Mouse (Mus musculus) CH12.LX (cell line): ENCODE measurements around the gene Mgat3. TPM values are rescaled to one million over a fixed set of nuclear protein-coding genes. Genes with fewer than 3 reads are reported as not detected.

ENCODE experiments used
- POLR2AphosphoS2 ChIP-seq: IDR thresholded peaks from 2 replicates; pipeline ENCODE4 v1.6.1; 2011; ENCODE audit warnings: low read depth, low read length, improper control_type of control experiment
- polyA plus RNA-seq: library from polyadenylated mRNA; unstranded; fragments of >175 nt; gene quantifications from 2 replicates; pipeline ENCODE4 v1.2.1, GENCODE M21; 2012; ENCODE audit warnings: low read depth; ENCODE audit not compliant: insufficient read length
- total RNA-seq, 2 experiments: library from RNA; depleted of rRNA; stranded (reverse); fragments of 300-350 nt in 1 of 2; fragments of >200 nt in 1 of 2; gene quantifications; 2 replicates each; pipeline ENCODE4 v1.2.3; 2012 to 2014

Gene Mgat3
- total and polyA plus RNA-seq, 3 experiments: 0.09 to 0.36 (median 0.21) TPM

- TF ChIP-seq POLR2AphosphoS2: peak; percentile 54; the same call in 1 of the 2 replicates
Observed at GRCm38 (mm10) chr15:80263610-80264575, 90.4 kb downstream of the Mgat3 start, which contains the start of gene Rps19bp1 (continued).

Other genes starting within 250 kb of the Mgat3 start
- gene Cbx7, start 202.6 kb upstream of the Mgat3 start, total RNA-seq (2012; rRNA removed): 10.0 and 12.1 TPM in 2 replicates
- 5.6 and 8.1 TPM in 2 replicates for gene Cbx7, start 202.6 kb upstream of the Mgat3 start, total RNA-seq (2014; rRNA removed)
- 12.4 and 14.7 TPM in 2 replicates for gene Cbx7, start 202.6 kb upstream of the Mgat3 start, polyA plus RNA-seq
- not detected in 2 replicates for gene Pdgfb, start 158.7 kb upstream of the Mgat3 start, total RNA-seq (2012; rRNA removed)
- not detected in 2 replicates for gene Pdgfb, start 158.7 kb upstream of the Mgat3 start, total RNA-seq (2014; rRNA removed)
- not detected in 2 replicates for gene Pdgfb, start 158.7 kb upstream of the Mgat3 start, polyA plus RNA-seq
- 10.7 and 14.8 TPM in 2 replicates for gene Syngr1, start 82.4 kb upstream of the Mgat3 start, total RNA-seq (2012; rRNA removed)
- gene Syngr1, start 82.4 kb upstream of the Mgat3 start, total RNA-seq (2014; rRNA removed): 6.0 and 9.7 TPM in 2 replicates
- 7.0 and 11.3 TPM in 2 replicates for gene Syngr1, start 82.4 kb upstream of the Mgat3 start, polyA plus RNA-seq
- gene Rpl3, start 81.9 kb upstream of the Mgat3 start, total RNA-seq (2012; rRNA removed): 3,351 and 3,819 TPM in 2 replicates
- gene Rpl3, start 81.9 kb upstream of the Mgat3 start, total RNA-seq (2014; rRNA removed): 2,106 and 2,198 TPM in 2 replicates
- gene Rpl3, start 81.9 kb upstream of the Mgat3 start, polyA plus RNA-seq: 2,552 and 2,592 TPM in 2 replicates
- 15.1 and 17.7 TPM in 2 replicates for gene Tab1, start 40.6 kb upstream of the Mgat3 start, total RNA-seq (2012; rRNA removed)
- gene Tab1, start 40.6 kb upstream of the Mgat3 start, total RNA-seq (2014; rRNA removed): 10.4 and 12.0 TPM in 2 replicates
- gene Tab1, start 40.6 kb upstream of the Mgat3 start, polyA plus RNA-seq: 11.4 and 11.6 TPM in 2 replicates
- 34.4 and 35.4 TPM in 2 replicates for gene Mief1, start 60.3 kb downstream of the Mgat3 start, total RNA-seq (2012; rRNA removed)
- gene Mief1, start 60.3 kb downstream of the Mgat3 start, total RNA-seq (2014; rRNA removed): 18.8 and 20.7 TPM in 2 replicates
- gene Mief1, start 60.3 kb downstream of the Mgat3 start, polyA plus RNA-seq: 19.2 and 23.3 TPM in 2 replicates
- gene AC140267.1, start 62.1 kb downstream of the Mgat3 start, total RNA-seq (2012; rRNA removed): not detected in 2 replicates
- not detected in 2 replicates for gene AC140267.1, start 62.1 kb downstream of the Mgat3 start, total RNA-seq (2014; rRNA removed)
- 6.5 TPM in 1 of 2 replicates, not detected in the other for gene AC140267.1, start 62.1 kb downstream of the Mgat3 start, polyA plus RNA-seq
- 351 and 486 TPM in 2 replicates for gene Atf4, start 81.5 kb downstream of the Mgat3 start, total RNA-seq (2012; rRNA removed)
- 721 and 819 TPM in 2 replicates for gene Atf4, start 81.5 kb downstream of the Mgat3 start, total RNA-seq (2014; rRNA removed)
- gene Atf4, start 81.5 kb downstream of the Mgat3 start, polyA plus RNA-seq: 324 and 357 TPM in 2 replicates
- gene Rps19bp1, start 90.6 kb downstream of the Mgat3 start, total RNA-seq (2012; rRNA removed): 47.1 and 55.0 TPM in 2 replicates
- gene Rps19bp1, start 90.6 kb downstream of the Mgat3 start, total RNA-seq (2014; rRNA removed): 63.3 and 67.3 TPM in 2 replicates
- 91.2 and 99.6 TPM in 2 replicates for gene Rps19bp1, start 90.6 kb downstream of the Mgat3 start, polyA plus RNA-seq
- gene Cacna1i, start 113.5 kb downstream of the Mgat3 start, total RNA-seq (2012; rRNA removed): under 0.01 TPM in 1 of 2 replicates, not detected in the other
- gene Cacna1i, start 113.5 kb downstream of the Mgat3 start, total RNA-seq (2014; rRNA removed): 0.03 TPM in 1 of 2 replicates, not detected in the other
- gene Cacna1i, start 113.5 kb downstream of the Mgat3 start, polyA plus RNA-seq: not detected in 2 replicates